Mouse (Mus musculus) limb, embryonic 12.5 days (tissue): Measurements from ENCODE around the gene 1700056E22Rik. TPM values are rescaled to one million over a fixed set of nuclear protein-coding genes. Genes with fewer than 3 reads are reported as not detected.

Source experiments
- ATAC-seq: fragments of 200-750 bp; cut with Nextera tagmentation; 2 replicates; pipeline ENCODE4 v1.8.0; 2017; ENCODE audit warnings: low read depth, moderate TSS enrichment; ENCODE audit not compliant: insufficient number of reproducible peaks, insufficient read depth, low FRiP score, low TSS enrichment
- H3K27ac ChIP-seq: fragments of 300-500 bp; sonication (generic); 2 replicates; pipeline ENCODE4 v1.5.1; 2016; ENCODE audit warnings: mild to moderate bottlenecking, moderate library complexity
- H3K27me3 ChIP-seq: fragments of 300-500 bp; sonication (generic); 2 replicates; pipeline ENCODE4 v1.6.1; 2016; ENCODE audit warnings: mild to moderate bottlenecking, moderate library complexity
- H3K36me3 ChIP-seq: fragments of 300-500 bp; sonication (generic); 2 replicates; pipeline ENCODE4 v1.6.1; 2016; ENCODE audit warnings: mild to moderate bottlenecking, moderate library complexity
- H3K4me1 ChIP-seq: fragments of 300-500 bp; sonication (generic); replicated peaks from 2 replicates; pipeline ENCODE4 v1.6.1; 2016
- H3K4me2 ChIP-seq: fragments of 300-500 bp; sonication (generic); 2 replicates; pipeline ENCODE4 v1.6.1; 2016; ENCODE audit warnings: mild to moderate bottlenecking, moderate library complexity
- H3K4me3 ChIP-seq: fragments of 300-500 bp; sonication (generic); replicated peaks from 2 replicates; pipeline ENCODE4 v1.5.1; 2016; ENCODE audit warnings: mild to moderate bottlenecking
- H3K9ac ChIP-seq: fragments of 300-500 bp; sonication (generic); replicated peaks from 2 replicates; pipeline ENCODE4 v1.6.1; 2016; ENCODE audit warnings: mild to moderate bottlenecking, moderate library complexity
- H3K9me3 ChIP-seq: fragments of 300-500 bp; sonication (generic); 2 replicates; pipeline ENCODE4 v1.6.1; 2016; ENCODE audit warnings: mild to moderate bottlenecking, moderate library complexity
- whole genome bisulfite sequencing: fragments of 180-500 bp; shearing (Covaris S2); methylation state at CpG from one replicate; pipeline ENCODE4 v1.1.7; 2016; 5-methylcytosine and 5-hydroxymethylcytosine counted together
- polyA plus RNA-seq: library from polyadenylated mRNA; unstranded; fragments of >200 nt; fragmentation: Nextera tagmentation; extraction: Ambion mirVana; gene quantifications from 2 replicates; pipeline ENCODE4 v1.2.1, GENCODE M21; 2016

Gene 1700056E22Rik
- polyA plus RNA-seq, 1 experiment from 2014 or later: 0.73 TPM

DNA sequence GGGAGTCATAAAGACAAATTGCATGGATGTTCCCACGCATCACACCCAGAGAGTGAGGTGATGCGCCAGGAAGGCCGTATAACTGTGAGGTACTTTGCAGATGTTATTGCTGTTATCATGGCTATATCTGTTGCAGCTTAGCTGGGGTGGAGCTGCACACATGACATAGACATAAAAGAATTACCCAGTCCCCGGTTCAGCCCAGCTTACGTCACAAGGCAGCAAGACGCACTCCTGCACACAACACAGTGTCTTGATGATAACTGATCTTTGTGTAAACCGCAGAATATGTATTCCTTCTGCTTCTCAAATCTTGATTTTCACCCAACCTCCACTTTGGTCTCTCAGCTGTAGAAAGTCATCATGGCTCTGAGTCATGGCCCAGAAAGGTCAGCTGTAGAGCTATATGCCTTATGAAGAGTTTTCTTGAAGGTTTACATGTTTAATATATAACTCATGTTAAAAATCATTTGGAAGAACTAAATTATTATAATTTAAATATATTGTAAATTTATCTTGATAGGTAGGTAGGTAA is 46.3 kb downstream of the 1700056E22Rik start:
- Histone ChIP-seq H3K4me1 (no peaks in the 10 kb centered on the region), H3K36me3 (no peaks in the 10 kb centered on the region), H3K27ac (no peak overlapping the region), H3K9me3 (no peaks in the 10 kb centered on the region), H3K4me3 (no peak overlapping the region), H3K4me2 (no peak overlapping the region), H3K9ac (no peak overlapping the region), H3K27me3 (no peaks in the 10 kb centered on the region)
- ATAC-seq: no peak
- 95% methylated on average over 7 of the region's 7 CpGs for WGBS

Other genes with a start within 250 kb of the 1700056E22Rik start
- gene Dusp10, start 21.0 kb downstream of the 1700056E22Rik start, polyA plus RNA-seq: 7.0 and 7.7 TPM in 2 replicates